Mouse (Mus musculus): ENCODE data around the gene Calml4. TPM values are rescaled to one million over a fixed set of nuclear protein-coding genes. Genes with fewer than 3 reads are reported as not detected.

Calml4 gene
- polyA plus RNA-seq, 1 experiment: 0.06 TPM

- no peak for TF ChIP-seq GATA1 (IDR thresholded peaks at IDR 0.05; ENCODE audit: low read length)
These were observed 31.4 kb upstream of the Calml4 start for GRCm38 (mm10) chr9:62826456-62826855.

DNA sequence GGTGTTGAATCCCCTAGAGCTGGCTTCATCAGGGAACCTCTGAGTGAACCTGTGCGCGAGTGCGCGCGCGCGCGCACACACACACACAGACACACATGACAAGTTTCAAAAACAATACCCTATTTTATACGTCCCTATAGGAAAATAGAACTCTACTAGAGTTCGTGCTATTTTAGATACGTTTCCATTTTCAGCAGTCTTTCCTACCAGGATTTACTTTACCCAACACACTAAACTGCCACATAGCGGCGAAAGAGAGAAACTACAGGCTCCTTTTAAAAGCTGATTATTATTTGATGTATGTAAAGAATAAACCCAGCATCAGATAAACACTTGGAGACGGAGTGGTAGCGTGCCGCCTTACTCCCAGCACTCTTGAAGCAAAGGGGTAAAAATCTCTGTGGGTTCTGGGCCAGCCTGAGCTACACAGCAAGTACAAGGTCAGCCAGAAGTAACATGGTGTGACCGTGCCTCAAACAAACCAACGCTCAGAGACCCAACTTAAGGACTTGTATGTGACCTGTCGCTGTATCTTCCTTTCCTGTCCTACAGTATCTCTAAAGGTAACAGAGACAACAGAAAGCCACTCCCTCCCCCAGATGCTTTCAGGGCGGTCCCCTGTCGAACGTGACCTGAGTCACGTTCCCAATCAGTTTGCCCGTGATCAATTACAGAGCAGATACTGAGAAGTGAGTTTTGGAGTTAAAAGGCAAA lies 29.8 kb upstream of the Calml4 start:
- peak; percentile 14 for TF ChIP-seq GATA1 (IDR thresholded peaks at IDR 0.05; ENCODE audit: low read length)

GRCm38 (mm10) chr9:62828662-62829086 lies 29.2 kb upstream of the Calml4 start:
- TF ChIP-seq GATA1 (IDR thresholded peaks at IDR 0.05; ENCODE audit: low read length): no peak

DNA sequence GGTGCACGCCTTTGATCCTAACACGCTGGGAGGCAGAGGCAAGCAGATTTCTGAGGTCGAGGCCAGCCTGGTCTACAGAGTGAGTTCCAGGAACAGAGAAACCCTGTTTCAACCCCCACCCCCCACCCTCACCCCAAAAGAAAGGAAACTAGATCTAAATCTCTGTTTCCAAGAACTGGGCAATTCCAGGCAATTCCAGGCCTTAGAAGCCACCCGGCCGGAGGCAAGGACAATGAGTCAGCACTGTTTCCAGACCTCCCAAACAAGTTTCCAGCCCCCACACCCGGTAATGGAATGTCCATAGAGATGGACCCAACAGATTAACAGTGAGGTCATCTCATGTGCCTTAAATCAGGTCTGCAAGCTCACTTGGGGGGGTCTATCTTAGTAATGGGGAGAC lies 28.0 kb upstream of the Calml4 start:
- no peak for TF ChIP-seq GATA1 (IDR thresholded peaks at IDR 0.05; ENCODE audit: low read length)

GRCm38 (mm10) chr9:62834906-62835305 lies 23.0 kb upstream of the Calml4 start:
- TF ChIP-seq GATA1 (IDR thresholded peaks at IDR 0.05; ENCODE audit: low read length): no peak

- TF ChIP-seq GATA1 (IDR thresholded peaks at IDR 0.05; ENCODE audit: low read length): no peak
These were observed 22.0 kb upstream of the Calml4 start for GRCm38 (mm10) chr9:62835705-62836446.

DNA sequence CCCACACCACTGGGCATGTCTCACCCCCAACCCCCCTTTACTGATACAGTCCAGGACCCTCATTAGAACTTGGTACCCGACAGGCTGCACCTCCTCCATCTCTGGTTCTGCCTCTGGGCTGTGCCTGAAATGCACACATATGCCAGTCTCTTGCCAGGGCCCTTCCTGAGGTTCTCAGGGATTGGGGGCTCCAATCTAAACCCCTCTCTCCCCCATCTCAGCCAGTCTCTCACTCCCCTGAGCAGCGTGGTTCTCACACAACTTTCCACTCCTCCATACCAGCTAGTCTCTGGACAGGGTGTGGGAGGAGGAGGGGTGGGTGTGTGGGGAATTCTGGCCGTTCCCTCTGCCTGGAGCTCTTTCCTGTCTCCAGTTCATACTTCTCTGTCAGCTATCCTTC lies 20.3 kb upstream of the Calml4 start:
- TF ChIP-seq GATA1 (IDR thresholded peaks at IDR 0.05; ENCODE audit: low read length): no peak

GRCm38 (mm10) chr9:62838146-62838505 lies 19.8 kb upstream of the Calml4 start:
- no peak for TF ChIP-seq GATA1 (IDR thresholded peaks at IDR 0.05; ENCODE audit: low read length)

DNA sequence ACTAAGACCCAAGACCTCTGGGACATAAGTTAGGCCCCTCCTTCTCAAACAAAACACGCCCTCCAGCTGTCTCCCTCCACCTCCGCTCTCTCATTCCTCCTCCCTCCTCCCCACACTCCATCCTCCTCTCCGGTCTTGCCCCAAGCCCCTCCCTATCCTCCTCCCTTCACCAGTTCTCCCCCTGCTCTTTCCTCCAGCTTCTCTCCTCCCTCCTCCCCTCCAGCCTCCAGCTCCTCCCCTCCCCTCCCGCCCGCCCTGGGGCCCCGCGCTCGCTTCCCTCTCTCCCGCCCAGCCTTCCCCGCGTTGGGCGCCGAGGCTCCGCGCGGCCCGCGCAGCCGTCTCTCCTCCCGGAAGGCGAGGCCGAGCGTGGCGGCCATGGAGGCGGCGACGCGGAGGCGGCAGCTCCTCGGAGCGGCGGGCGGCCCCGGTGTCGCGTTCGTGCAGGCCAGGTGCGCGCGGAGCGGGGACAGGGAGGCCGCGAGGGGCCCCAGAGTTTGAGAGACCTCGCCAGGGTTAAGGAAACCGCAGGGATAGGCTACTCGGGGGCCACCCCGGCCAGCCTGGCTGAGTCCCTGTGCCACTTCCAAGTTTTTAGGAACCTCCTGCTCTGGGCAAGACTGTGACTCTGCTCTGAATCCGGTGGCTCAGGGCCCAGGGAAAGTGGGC lies 19.2 kb upstream of the Calml4 start, which contains the start of gene Cln6:
Gene Cln6 (plus strand): TSS at position 280 of the 666 bp plus-strand sequence.
- no peak for TF ChIP-seq GATA1 (IDR thresholded peaks at IDR 0.05; ENCODE audit: low read length)

DNA sequence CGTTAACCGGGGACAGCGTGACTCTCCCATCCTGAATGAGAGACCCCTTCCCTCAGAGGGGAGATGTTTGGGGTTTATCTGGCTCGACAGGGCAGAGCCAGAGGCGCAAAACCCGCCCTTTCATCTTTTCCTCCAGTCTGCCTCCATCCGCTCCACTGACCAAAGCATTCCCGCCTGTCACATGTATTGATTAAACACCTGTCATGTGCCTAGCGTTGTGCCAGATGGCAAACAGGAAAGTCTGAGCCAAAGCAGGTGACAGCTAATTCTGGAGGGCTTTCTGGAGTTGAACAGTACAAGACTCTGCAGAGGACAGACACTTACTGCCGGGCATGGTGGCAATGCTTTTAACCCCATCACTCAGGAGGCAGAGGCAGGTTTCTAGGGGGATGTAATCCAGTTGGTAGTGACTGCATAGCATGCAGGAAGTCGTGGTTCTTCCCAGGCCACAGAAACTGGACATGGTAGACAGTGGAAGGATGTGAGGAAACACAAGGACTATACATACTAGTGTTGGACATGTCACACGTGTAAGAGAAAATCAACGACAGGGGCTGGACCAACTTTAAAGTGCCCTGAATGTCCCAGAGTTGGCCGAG lies 18.6 kb upstream of the Calml4 start:
- no peak for TF ChIP-seq GATA1 (IDR thresholded peaks at IDR 0.05; ENCODE audit: low read length)

DNA sequence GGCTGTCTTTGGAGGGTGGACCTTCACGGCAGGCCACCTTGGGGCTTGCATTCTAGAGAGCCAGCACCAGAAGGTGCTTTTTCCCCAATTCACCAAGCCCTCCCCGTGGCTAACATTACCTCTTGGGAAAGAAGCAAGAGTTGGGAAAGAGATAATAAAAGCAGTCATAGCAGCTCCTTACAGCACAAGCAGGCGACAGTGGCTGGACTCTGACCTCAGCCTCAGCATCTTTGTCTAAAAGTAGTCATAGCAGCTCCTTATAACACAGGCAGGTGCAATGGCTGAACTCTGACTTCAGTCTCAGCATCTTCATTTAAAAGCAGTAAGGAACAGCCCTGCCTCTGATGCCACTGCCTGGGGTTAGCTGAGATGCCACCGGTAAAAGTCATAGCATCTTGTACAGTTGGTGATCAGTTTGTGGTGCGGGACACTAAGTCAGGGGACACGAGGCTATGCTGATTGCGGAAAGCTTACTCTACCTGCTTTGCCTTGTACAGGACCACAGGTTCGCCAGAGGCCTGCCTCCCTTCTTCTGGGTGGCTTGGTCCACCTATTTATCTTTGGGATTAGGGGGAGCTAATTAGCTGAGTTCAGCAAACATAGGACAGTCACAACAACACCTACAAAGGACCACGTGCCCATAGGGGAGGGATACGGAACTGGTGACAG lies 14.4 kb upstream of the Calml4 start:
- TF ChIP-seq GATA1 (IDR thresholded peaks at IDR 0.05; ENCODE audit: low read length): no peak

DNA sequence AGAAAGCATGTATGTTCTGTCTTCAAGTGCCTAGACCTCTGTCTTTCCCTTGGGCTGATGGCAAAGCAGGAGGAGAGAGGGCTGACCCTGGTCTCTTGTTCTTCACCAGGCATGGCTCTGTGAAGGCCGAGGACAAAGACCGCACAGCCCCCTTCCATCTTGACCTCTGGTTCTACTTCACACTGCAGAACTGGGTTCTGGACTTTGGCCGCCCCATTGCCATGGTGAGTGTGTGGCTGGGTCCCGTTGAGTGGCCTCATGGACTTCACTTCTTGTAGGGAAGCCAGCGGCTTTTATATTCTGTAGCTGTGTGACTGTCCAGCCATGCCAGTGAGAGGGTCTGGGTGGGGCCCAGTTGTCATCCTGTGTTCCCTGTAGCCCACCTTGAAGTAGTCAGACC lies 13.4 kb upstream of the Calml4 start:
- no peak for TF ChIP-seq GATA1 (IDR thresholded peaks at IDR 0.05; ENCODE audit: low read length)

- TF ChIP-seq GATA1 (IDR thresholded peaks at IDR 0.05; ENCODE audit: low read length): no peak
These were observed 10.2 kb upstream of the Calml4 start for GRCm38 (mm10) chr9:62847694-62848093.

DNA sequence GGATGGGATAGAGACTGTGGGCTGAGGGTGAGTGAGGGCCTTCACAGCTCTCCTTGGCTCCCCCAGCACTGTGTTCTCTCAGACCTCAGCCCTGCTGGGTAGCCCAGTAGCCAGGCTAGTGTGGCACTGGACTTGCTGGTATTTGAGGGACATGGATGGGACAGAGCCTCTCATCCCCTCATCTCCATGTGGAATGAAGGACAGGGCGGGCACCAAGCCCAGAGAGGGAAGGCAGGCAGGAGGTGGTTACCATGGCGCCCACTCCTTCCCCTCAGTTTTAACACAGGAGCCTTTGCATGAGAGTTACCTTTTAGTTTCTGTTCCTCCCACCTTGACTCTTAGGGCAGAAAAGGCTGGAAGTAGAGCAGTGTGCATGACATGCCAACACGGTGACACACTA lies 9.2 kb upstream of the Calml4 start:
- TF ChIP-seq GATA1 (IDR thresholded peaks at IDR 0.05; ENCODE audit: low read length): no peak

DNA sequence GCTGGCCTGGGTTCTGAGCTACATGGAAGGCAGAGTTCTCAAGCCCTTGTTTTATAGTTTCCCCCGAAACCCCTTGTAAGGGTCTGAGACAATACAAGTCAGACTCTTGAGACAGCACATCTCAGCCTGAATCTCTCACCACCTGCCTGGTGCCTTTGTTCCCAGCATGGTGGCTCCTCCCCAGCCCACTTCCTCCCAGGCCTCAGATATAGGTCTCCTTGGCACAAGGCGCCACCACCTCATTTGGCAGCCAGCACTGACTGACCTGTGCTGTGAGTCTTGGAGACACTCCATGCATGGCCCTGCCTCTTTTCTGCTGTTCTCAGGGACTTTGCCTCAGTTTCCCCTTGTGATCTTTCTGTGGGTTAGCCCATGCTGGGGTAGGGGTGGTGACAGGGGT lies 6.3 kb upstream of the Calml4 start:
- no peak for TF ChIP-seq GATA1 (IDR thresholded peaks at IDR 0.05; ENCODE audit: low read length)

Measured in G1E-ER4 (cell line).